Mouse (Mus musculus): ENCODE measurements at regions not wholly inside any gene's neighbourhood (a gene's known extent, or its start where the extent isn't known, plus 50 kb on each side); places are given as distances from the start of the nearest gene placed in this dataset.
A peak's percentile ranks its signal among the peaks of the same experiment; 100 is the strongest.

GRCm38 (mm10) chr9:68463637-68464304 lies 189.8 kb upstream of the Rora start:
- DNase-seq (ENCODE audit: low spot score in 2 of 2): no peak

GRCm38 (mm10) chr9:68466671-68467070 lies 186.9 kb upstream of the Rora start:
- DNase-seq (ENCODE audit: low spot score in 2 of 2): no peak

GRCm38 (mm10) chr9:68476391-68476790 lies 177.2 kb upstream of the Rora start:
- DNase-seq (ENCODE audit: low spot score in 2 of 2): no peak

DNA sequence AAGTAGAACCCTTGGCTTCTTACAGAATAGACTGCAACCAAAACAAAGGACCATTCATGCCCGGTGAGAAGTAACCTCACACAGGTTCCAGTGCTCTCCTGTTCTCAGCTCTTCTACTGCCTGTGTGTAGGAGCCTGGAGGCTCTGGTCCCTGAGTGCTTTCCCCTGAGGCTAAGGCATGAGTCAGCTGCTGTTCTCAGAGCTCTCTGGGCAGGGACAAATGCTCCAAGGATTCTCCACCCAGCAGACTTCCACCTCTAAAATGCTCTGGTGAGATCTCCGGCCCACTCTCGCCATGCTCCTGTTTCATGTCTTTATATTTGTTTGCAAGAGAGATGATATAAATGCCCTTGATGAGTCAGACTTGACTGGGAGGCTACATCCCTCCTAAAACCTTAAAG lies 176.1 kb upstream of the Rora start:
- DNase-seq (ENCODE audit: low spot score in 2 of 2): no peak

GRCm38 (mm10) chr9:68486646-68487045 lies 166.9 kb upstream of the Rora start:
- peak in 1 of 2 experiments; percentile 7 for DNase-seq (ENCODE audit: low spot score in 2 of 2)

- no peak for DNase-seq (ENCODE audit: low spot score in 2 of 2)
These were observed 162.4 kb upstream of the Rora start for GRCm38 (mm10) chr9:68491151-68491550.

- no peak for DNase-seq (ENCODE audit: low spot score in 2 of 2)
These were observed 132.4 kb upstream of the Rora start for GRCm38 (mm10) chr9:68521218-68521617.

DNA sequence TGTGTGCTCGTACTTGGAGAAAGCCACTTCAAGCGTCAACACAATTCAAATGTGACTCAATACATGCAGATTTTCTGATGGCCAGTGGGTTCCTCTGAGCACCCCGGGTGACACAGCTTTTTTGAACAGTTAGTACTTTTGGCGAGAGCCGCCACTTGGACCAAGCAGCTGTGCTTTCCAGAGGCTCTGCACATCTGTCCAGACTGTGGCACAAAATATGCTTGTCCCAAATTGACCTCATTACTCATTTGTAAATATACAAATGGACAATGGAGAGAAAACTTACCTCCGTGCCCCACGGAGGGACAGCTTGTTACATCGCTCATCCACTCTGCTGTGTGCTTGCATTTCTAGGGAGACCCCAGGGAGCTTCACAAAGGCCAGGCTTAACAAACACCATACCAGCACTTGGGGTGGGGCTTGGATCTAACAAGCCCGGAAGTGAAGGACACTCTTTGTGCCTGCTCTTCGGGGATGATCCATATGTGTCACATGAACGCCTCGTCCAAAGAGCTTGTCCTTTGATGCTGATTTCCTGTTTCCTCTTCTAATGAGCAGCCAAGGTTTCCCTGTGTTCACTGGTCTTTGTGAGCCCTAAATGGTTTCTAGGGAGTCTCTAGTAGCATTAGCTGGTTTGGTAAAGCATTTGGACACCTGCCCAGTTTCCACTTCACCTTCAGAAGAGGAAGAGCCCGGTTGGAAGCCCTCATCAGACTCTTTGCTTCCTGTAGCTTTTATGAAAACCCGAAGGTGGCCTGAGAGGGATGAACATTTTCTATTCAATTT lies 91.6 kb upstream of the Rora start:
- no peak for DNase-seq (ENCODE audit: low spot score in 2 of 2)

DNA sequence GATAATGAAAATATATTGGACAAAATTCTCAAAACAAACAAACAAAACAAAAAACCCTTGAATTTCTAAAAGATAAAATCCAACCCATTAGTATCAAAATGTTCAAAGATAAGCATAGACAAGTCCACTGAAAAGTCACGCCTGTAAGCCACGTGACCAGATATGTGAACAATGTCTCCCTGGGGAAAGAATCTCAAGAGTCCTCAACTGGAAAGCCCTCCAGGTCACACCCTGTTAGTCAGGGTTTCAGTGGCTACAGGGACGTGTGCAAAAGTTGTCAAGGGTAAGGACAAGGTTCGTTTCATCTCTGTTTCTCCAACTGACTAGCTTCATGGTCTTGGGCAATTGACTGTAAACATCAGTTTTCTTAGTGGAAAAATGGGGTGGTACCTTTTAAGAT lies 90.4 kb upstream of the Rora start:
- DNase-seq (ENCODE audit: low spot score in 2 of 2): no peak

DNA sequence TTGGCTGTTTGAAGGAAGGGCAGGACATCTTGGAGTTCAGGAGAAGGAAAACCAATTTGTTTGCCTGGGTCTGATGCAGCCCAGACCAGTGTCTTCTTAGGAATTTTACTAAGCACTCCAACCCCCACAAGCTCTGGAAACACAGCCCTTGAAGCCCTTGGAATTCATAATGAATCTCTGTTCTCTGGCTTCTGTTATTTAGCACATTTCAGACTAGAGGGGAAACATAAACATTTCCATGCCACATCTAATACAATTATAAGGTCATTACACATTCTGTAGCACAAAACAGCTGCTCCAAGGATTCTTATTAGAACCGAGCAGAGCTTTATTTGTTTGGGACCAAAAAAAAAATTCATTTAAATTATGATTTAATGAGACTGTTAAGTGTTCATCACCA lies 67.8 kb upstream of the Rora start:
- no peak for DNase-seq (ENCODE audit: low spot score in 2 of 2)

GRCm38 (mm10) chr9:68591023-68591422 lies 62.6 kb upstream of the Rora start:
- no peak for DNase-seq (ENCODE audit: low spot score in 2 of 2)

- DNase-seq (ENCODE audit: low spot score in 2 of 2): no peak
These were observed 60.6 kb upstream of the Rora start for GRCm38 (mm10) chr9:68592976-68593375.

GRCm38 (mm10) chr9:68594586-68594985 lies 59.0 kb upstream of the Rora start:
- DNase-seq (ENCODE audit: low spot score in 2 of 2): no peak

Data from frontal cortex, postnatal 10 days (tissue).